Mouse (Mus musculus): ENCODE measurements around the gene Myl6.
"Not testable (repeated sequence)": the region's sequence is repeated elsewhere in the genome, so short reads cannot be mapped to it uniquely, and the experiment has no call there.

The Myl6 gene

GRCm38 (mm10) chr10:128509203-128509602 is 15.3 kb upstream of the Myl6 start:
- no peak for DNase-seq

- DNase-seq = no peak
Measured at GRCm38 (mm10) chr10:128508260-128508659, 14.3 kb upstream of the Myl6 start.

- DNase-seq = no peak
Measured at GRCm38 (mm10) chr10:128505974-128506373, 12.0 kb upstream of the Myl6 start.

- peak; percentile 54 for DNase-seq
Measured at GRCm38 (mm10) chr10:128505371-128505667, 11.4 kb upstream of the Myl6 start.

GRCm38 (mm10) chr10:128504641-128505370 is 10.9 kb upstream of the Myl6 start:
- DNase-seq = no peak

GRCm38 (mm10) chr10:128504012-128504411 is 10.1 kb upstream of the Myl6 start:
- DNase-seq = no peak

GRCm38 (mm10) chr10:128503532-128503931 is 9.6 kb upstream of the Myl6 start:
- no peak for DNase-seq

- DNase-seq = peak; percentile 40
Measured at GRCm38 (mm10) chr10:128502341-128502740, 8.4 kb upstream of the Myl6 start.

- DNase-seq = peak; percentile 63
Measured at GRCm38 (mm10) chr10:128499116-128499671, 5.2 kb upstream of the Myl6 start.

- DNase-seq = peak; percentile 98
Measured at GRCm38 (mm10) chr10:128498590-128498989, 4.6 kb upstream of the Myl6 start, which contains the start of gene Myl6b. TSS of gene Myl6b (minus strand) at chr10:128498685.

- no peak for DNase-seq
Measured at GRCm38 (mm10) chr10:128497134-128497737, 3.3 kb upstream of the Myl6 start.

- no peak for DNase-seq
Measured at GRCm38 (mm10) chr10:128496509-128497077, 2.6 kb upstream of the Myl6 start.

GRCm38 (mm10) chr10:128495903-128496302 is 2.0 kb upstream of the Myl6 start:
- no peak for DNase-seq

GRCm38 (mm10) chr10:128495270-128495669 is 1.3 kb upstream of the Myl6 start:
- DNase-seq = no peak

- DNase-seq = peak; percentile 34
Measured at GRCm38 (mm10) chr10:128494667-128495245, 811 bp upstream of the Myl6 start.

GRCm38 (mm10) chr10:128493319-128493694 is 638 bp downstream of the Myl6 start:
- DNase-seq = no peak

GRCm38 (mm10) chr10:128492633-128493311 is 1.2 kb downstream of the Myl6 start:
- DNase-seq = peak; percentile 73

GRCm38 (mm10) chr10:128492051-128492450 is 1.9 kb downstream of the Myl6 start:
- not testable (repeated sequence) for DNase-seq

GRCm38 (mm10) chr10:128491495-128491894 is 2.5 kb downstream of the Myl6 start:
- DNase-seq = peak; percentile 55

- no peak for DNase-seq
Measured at GRCm38 (mm10) chr10:128490912-128491311, 3.0 kb downstream of the Myl6 start.

GRCm38 (mm10) chr10:128490232-128490631 is 3.7 kb downstream of the Myl6 start:
- peak; percentile 29 for DNase-seq

- DNase-seq = no peak
Measured at GRCm38 (mm10) chr10:128489785-128490184, 4.2 kb downstream of the Myl6 start.

- DNase-seq = no peak
Measured at GRCm38 (mm10) chr10:128489380-128489779, 4.6 kb downstream of the Myl6 start.
